Mouse (Mus musculus): ENCODE data around the gene Fnip1. TPM values are rescaled to one million over a fixed set of nuclear protein-coding genes. Genes with fewer than 3 reads are reported as not detected.

Gene Fnip1
- polyA plus RNA-seq (2012; ENCODE audit: low replicate concordance): 0.59 and 1.7 TPM in 2 replicates

GRCm38 (mm10) chr11:54437823-54438337 is at the start of gene Fnip1:
TSS of gene Fnip1 (plus strand) at chr11:54438199.

GRCm38 (mm10) chr11:54522529-54523430 is 84.8 kb downstream of the Fnip1 start, which contains the start of gene Rapgef6:
TSS of gene Rapgef6 (plus strand) at chr11:54522847.

Other genes with a start within 250 kb of the Fnip1 start
- gene Csf2, start 188.5 kb upstream of the Fnip1 start, polyA plus RNA-seq (2012; ENCODE audit: low replicate concordance): not detected in 2 replicates
- gene Il3, start 170.9 kb upstream of the Fnip1 start, polyA plus RNA-seq (2012; ENCODE audit: low replicate concordance): not detected in 2 replicates
- gene Acsl6, start 134.4 kb upstream of the Fnip1 start, polyA plus RNA-seq (2012; ENCODE audit: low replicate concordance): 1.6 and 5.6 TPM in 2 replicates
- not detected in 2 replicates for gene Meikin, start 67.5 kb upstream of the Fnip1 start, polyA plus RNA-seq (2012; ENCODE audit: low replicate concordance)
- gene Rapgef6, start 84.6 kb downstream of the Fnip1 start, polyA plus RNA-seq (2012; ENCODE audit: low replicate concordance): 6.5 and 8.7 TPM in 2 replicates